Mouse (Mus musculus) lung, adult 18-20 months (tissue): ENCODE results near the gene Abat.
"Not testable (repeated sequence)": the region's sequence is repeated elsewhere in the genome, so short reads cannot be mapped to it uniquely, and the experiment has no call there.

Experiments
- DNase-seq, 2 experiments: peaks; one replicate each; pipeline ENCODE4 v3.0.0; 2022; ENCODE audit warnings: mixed read lengths in 2 of 2

Abat gene

DNA sequence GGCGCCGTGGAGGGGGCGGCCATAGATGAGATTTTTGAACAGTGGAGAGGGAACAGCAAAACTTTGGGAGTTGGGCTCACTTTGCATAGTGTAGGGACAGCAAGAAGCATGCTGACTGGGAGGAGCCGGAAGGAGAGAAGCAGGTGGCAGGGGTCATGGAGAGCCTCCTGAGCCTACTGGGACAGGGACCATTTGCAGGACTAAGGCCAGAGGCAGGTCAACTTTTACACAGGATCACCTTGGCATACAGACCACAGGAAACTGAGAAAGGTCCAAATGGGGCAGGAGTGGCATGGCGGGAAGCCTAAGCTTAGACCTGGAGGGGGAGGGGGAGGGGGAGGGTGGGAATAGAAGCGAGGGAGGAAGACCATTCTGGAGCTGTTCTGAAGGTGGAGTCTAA is 20.2 kb downstream of the Abat start:
- DNase-seq, result no peak

DNA sequence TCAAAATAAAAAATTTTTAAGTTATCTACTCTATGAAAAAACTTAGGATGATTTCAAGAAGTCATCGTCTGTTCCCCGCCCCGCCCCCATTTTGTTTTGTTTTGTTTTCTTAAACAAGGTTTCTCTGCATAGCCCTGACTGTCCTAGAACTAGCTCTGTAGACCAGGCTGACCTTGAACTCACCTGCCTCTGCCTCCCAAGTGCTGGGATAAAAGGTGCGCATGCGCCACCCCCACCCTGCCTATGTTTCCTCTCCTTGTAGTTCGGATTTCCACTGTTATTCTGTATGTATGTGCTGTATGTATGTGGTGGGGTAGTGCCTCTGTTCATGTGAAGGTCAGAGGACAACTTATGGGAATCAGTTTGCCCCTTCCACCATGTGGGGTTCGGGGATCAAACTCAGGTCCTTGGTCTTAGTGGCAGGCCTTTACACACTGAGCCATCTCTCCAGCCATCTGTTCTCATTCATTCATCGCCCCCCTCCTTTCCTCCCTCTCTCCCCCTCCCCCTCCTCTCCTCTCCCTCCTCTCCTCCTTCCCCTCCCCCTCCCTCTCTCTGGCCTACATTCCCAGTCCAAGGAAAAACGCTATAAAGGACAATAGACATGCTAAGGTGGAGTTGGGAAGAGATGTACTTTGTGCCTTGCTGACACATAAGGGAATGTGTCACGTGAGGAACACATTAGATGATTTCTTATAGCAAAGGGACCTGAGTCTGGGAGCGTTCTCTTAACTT is 21.4 kb downstream of the Abat start:
- DNase-seq, result no peak

DNA sequence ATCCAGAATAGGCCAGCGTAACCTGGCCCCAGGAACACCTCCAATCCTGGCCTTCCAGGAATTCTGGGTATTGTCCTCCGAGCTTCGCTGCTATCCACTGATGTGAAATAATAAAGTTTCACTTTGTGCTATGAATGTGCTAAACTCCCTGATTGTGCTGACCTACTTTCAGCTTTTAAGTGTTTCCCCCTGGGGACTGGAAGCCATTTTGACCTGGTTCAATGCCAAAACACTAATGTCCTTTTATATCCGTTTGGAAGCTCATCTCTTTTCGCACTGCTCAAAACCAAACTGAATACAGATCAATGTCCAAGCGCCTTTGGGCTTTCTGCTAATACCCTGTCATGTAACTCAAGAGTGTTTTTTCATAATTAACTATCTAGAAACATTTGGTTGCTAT is 22.2 kb downstream of the Abat start:
- no peak for DNase-seq

DNA sequence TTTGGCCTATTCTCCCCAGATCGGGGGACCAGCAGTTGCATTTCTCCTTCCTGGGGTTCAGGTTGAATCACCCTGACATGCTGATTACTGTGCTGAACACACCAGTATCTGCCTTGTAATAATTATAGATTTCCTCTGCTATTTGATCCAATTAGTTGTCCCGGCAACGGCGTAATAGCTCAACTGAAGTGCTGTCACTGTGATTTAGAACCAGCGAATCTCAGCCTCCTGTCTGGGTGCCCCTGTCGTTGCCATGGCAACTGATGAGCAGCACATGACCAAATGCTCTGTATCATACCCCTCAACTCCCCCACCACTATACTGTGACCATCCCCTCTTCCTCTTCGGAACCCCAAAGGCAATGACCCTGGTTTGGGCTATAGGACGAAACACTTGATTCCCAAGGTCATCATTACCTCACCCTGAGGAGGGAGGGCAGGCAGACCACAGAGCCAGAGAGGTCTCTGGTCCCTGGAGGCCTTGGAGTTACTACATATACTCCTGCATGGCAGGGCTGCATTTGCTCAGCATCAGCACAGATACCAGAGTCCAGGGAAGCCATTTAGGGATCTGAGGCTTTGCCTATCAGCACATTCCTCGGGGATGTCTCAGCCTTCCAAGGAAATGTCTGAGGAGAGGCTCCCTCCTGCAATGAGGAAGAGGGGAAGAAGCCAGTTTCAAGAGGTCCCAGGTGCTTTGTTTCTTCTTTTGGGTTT is 26.1 kb downstream of the Abat start:
- DNase-seq, result no peak

DNA sequence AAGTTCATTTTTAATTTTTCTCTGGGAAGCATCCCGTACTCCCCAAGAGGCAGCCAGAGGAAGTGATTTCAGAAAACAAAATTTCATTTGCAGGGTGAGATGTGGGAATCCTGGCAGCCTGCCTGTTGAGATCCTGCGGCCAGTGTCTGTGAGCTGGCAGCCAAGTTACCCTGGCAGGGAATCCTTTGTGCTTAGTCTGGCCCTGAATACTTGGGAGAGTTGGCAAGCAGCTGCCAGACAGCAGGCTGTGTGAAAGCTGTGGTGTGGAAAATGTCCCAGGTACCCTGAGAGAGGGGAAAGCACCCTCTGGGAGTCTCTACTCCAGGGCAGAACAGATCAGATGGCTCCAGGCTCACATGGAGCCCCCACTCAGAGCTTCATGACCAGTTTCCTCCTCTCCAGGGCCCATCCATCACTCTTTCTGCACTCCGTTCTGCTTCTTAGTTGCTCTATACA is 27.7 kb downstream of the Abat start:
- peak; percentile 23 to 51 for DNase-seq

DNA sequence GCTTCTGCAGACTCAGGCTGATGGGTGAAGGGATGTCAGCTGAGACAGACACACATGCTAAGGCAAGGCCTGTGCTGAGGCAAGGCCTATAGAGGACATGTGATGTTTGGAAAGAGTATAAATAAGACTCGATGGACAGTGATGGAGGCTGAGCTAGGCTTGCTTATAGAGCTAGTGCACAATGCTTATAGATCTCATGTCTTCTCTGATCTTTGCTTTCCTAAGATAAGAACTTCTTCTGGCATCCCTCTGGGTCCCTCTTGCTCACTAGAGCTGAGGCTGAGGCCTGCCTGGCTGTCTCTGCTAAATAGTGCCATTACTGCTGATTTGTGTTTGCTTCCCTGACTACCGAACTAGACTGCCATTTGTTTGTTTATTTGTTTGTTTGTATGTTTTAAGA is 34.6 kb downstream of the Abat start:
- DNase-seq, result no peak

DNA sequence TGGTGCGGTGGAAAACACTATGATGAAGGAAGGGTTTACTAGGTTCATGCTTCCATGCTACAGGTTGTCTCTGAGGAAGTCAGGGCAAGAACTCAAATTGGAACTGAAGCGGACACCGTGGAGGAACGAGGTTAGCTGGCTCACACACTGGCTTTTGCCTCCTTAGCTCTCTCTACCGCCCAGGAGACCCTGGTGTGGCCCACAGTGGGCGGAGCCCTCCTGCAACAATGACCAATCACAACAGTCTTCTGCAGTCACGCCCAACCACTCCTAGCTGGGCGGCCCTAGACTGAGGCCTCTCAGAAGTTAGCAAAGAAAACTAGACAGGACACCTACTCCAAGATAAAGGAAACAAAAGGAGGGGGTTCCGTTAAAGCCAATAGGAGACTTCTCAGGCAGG is 36.3 kb downstream of the Abat start:
- DNase-seq, result no peak

DNA sequence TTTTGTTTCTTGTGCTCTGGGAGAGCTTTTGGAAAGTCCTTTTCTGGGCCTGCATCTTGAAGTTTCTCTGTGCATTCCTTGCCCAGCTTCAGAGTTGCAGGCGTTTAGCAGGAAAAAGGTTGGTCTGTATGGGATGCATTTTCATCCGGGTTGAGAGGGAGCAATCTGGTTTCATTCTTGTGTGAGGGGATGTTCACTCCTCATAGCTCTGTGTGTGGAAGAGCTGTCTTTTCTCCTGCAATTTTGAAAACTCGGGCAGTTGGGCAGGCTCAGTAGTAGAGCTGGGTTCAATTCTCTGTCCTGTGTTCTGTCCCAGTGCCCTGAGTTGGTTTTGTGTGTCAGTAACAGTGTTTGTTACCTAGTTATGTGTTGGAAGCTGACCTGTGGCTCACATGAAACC is 41.1 kb downstream of the Abat start:
- no peak for DNase-seq

DNA sequence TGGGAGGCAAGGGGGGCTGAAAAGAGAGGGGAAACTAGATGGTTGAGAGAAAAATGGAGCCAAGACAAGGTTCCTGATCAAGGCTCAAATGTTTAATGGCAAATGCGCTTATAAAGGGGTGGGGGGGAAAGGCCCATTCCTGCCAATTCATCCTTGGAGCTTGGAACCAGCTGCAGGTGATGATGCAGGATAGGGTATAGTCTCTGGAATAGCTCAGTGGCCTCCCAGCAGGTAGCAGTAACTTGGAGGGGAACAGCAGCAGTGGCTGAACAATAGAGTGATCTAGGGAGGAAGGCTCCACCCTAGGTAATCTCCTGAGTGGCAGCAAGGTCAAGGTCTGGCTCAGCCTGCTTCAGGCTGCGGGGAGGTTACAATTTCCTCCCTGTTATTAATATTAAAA is 41.5 kb downstream of the Abat start:
- DNase-seq, result not testable (repeated sequence)

DNA sequence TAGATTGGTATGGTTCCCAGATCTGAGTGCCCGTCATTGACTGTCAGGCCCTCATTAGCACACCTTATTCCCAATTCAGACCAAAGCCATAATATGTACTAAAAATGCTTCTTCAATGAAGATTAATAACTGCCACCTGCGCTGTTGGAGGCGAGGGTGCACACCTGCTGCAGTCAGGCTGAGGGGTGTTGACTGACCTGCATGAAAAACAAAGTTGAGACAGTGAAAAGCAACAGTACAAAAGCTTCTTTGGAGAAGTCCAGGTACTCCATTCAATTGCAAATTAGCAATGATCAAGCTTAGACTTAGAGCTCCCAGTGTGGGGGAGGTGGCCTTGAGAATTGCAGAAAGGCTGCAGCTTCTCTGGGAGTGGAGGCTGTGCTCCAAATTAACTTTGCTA is 42.1 kb downstream of the Abat start:
- DNase-seq, result not testable (repeated sequence)

DNA sequence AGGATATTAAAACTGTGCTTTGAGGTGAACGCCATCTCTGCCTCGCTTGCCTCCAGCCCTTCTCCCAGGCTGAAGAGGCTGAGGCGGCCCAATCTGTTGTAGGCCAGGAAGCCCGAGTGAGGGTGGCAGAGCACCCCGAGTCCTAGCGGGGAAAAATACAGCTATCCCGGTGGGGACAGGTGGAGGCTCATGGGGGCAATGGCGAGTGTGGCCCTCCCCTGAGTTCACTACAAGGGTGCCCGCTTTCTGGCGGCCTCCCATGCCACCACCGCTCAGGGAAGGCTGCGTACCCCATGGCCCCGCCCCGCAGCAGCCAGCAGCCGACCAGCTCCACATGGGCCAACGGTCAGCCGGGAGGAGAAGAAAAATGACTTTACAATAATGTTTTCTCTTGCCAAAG is 46.9 kb downstream of the Abat start:
- DNase-seq, result no peak

DNA sequence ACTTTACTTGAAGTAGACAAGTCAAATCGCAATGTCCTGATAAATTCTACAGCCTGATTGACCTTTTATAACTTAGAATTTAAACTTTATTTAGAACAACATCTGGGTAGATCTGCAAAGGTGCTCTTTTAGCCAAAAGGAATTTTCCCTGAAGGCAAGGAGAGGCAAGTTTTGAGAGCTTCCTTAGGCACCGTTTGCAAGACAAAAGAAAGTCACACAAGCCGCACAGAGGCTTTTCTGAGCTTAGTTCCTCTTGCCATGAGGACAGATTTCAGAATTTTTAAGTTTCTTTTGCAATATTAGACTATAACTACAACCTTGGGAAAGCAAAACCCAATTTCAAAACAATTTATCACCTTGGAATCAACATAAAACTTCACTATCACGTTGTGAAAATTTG is 47.9 kb downstream of the Abat start:
- not testable (repeated sequence) for DNase-seq

DNA sequence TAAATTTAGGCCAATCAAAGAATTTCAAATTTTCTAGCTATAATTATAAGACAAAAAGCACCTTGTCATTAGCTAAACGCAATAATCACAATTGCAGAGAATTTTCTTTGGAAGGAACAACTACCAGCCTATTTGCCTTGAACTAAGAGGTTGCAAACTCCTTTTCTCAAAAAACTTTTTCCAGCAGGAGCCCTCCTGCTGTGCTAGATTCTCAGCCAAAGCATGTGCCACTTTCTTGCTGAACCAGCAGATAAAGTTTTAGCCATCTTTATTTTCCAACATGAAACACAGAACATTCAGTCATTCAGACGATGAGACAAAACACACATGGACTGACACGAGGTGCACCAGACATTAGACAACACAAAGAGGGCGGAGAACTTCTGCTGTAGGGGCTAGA is 48.6 kb downstream of the Abat start:
- not testable (repeated sequence) for DNase-seq

DNA sequence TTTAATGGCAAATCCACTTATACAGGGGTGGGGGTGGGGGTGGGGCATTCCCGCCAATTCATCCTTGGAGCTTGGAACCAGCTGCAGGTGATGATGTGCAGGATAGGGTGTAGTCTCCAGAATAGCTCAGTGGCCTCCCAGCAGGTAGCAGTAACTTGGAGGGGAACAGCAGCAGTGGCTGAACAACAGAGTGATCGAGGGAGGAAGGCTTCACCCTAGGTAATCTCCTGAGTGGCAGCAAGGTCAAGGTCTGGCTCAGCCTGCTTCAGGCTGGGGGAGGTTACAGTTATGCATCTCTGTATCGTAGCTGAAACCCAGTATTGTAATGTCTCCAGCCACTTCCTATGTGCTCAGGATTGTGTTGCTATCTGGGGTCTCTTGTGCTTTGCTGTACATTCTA is 49.6 kb downstream of the Abat start:
- DNase-seq, result not testable (repeated sequence)

DNA sequence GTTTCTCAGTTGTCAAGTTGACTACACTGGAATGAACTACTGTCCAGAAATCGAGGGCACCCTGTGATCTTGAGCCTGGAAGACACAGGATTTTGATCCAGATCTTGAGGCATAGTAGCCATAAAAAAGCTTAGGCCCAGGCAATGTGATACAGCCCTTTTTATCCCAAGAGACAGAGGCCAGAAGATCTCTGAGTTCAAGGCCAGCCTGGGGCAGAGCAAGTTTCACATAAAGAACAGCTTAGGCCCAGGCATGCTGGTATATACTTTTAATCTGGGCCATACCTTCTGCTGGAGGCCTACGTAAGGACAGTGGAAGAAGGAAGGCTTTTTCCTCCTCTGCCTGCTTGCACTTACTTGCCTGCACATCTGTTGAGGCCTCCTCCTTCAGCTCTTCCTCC is 51.6 kb downstream of the Abat start:
- DNase-seq, result no peak

DNA sequence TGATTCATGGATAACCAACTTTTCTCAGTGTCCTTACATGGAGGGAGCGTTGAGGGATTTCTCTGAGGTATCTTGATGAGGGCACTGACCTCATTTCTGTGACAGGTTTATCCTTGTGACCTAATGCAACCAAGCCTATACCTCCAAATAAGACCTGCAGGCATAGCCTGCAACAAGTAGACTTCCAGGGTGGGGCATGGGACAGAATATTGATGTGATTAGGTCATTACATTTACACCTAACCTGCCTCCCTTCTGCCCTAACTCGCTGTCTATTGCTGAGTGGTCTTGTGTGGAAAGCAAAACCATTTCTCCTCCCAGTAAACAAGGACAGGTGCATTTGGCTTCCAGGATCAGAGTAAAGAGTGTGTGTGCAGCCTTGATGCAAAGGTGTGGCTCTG is 52.3 kb downstream of the Abat start:
- DNase-seq, result no peak

DNA sequence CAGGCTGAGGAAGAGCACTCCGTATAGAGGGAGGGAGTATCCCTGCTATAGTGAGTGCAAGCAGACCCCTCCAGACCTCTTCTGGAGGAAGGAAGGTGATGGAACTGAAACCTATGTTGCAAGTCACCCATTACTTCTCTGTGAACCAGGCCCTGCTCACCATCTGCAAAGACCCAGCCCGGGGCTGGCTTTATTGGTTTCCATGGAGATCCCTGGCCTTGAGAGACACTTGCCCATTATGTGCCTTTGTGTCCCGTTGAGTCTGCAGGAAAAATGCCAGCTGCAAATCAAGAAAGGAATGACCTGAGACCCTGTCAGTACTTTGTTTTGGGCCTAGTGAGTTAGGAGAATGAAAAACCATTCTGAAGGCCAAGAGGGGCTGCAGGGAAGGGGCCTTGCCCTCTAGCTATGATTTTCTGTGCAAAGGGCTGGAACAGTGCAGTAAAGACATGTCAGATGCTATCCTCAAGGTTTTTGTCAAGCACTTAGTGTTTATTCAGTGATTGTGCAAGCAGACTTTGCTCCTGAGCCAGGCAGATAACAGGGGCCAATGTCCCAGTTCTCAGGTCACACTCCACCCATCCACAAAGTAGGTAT is 53.0 kb downstream of the Abat start:
- peak in 1 of 2 experiments; percentile 15 for DNase-seq

DNA sequence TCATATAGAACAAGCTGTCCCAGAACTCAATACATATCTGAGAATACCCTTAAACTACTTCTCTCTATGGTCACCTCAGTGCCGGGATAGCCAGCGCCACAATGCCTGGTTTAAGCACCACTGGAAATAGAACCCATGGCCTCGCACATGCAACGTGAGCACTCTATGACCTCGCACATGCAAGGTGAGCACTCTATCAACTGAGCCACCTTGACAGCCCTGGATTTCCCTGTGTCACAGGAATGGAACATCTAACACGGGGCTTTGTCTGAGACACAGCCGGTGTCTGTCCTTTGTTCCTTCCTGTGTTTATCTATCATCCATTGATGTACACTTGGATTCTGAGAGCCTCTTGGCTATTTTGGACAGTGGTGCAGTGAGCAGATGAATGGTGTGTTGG is 55.7 kb downstream of the Abat start:
- DNase-seq, result no peak

DNA sequence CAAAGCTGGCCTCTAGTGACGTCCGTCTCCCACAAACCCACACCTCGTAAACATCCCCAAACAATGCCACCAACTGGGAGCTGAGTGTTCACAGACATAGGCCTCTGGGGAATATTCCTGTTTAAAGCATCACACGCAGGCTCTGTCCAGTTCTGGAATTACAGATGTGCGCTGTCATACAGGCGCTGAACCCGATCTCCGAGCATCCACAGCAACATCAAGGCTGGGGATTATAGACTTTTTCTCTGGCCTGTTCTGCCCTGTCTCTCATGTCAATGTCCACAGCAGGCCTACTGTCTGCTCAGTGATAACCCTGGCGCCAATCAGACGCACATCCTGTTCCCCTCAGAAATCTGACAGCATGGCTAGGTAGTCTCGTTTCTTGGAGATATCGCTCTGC is 57.1 kb downstream of the Abat start:
- no peak for DNase-seq

DNA sequence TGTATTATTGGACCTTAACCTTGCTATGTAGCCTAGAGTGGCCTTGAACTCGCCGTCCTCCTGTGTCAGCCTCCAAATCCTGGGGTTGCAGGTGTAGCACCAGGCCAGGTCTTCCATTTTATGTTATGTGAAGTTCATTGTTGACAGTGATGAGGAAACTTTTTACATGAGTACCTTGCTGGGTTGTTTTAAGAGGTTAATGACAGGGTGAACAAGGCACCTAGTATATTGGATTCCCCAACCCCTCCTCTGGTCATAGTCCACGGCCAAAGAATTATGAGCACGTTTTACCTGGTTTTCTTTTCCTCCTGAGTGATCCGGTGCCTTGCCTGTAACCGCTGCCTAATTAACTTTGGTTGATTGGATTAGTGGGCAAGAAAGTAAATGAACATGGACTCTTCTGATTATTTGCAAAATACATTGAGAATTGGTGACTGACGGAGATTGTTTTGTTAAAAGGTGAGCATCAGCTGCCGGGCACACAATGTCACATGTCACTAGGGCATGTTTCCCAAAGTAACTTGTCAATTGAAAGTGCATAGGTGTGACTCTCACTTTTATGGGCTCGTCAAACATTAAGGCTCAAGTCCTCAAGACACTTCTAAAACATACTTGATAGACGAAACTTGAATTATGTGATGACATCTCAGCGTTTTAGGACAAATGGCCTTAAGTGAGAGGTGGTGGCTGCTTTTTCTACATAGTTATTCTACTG is 57.8 kb downstream of the Abat start:
- DNase-seq, result no peak

DNA sequence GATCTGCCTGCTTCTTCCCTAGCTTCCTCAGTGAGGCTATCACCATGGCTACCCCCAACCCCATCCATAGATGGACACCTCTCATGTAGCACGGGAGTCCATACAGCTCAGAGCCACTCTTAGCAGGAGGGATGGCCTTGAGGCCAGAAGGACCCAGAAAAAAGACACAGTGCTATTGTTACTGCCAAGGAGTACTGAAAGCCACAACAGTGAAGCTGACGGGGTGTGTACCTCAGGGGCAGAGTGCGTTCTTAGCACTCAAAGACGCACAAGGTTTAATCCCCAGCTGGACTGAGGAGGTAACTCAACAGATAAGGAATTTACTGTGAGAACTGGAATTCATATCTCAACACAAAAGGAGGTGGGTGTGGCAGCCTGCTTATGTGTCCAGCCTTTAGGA is 59.8 kb downstream of the Abat start:
- DNase-seq, result no peak

DNA sequence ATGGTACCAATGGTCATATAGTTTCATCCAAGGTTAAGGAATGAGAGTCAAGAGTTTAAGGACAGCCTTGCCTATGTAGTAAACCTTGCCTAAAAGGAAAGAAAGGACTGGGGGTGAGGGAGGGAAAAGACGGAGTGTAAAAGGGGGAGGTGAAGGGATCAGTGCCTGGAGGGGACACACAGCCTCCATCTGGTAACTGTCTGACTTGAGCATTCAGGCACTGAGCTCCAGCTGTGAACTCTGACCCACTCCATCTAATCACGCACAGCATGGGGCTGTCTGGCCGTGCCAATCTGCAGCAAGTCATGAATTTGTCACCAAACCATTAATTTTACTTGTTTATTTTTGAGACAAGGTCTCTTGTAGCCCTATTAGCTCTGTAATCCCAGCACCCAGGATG is 60.5 kb downstream of the Abat start:
- no peak for DNase-seq

DNA sequence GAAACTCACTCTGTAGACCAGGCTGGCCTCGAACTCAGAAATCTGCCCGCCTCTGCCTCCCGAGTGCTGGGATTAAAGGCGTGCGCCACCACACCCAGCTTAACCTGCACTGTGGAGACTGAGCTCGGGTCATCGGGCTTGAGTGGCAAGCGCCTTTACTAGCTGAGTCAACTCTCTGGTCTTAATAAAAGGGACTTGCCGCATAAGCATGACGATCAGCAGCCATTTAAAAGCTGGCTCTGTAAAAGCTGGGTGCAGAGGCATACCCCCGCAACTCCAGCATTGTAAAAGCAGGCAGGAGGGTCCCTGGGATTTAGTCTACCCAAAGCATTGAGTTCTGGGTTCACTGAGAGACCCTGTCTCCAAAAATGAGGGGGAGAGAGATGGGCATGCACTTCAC is 61.1 kb downstream of the Abat start:
- no peak for DNase-seq

DNA sequence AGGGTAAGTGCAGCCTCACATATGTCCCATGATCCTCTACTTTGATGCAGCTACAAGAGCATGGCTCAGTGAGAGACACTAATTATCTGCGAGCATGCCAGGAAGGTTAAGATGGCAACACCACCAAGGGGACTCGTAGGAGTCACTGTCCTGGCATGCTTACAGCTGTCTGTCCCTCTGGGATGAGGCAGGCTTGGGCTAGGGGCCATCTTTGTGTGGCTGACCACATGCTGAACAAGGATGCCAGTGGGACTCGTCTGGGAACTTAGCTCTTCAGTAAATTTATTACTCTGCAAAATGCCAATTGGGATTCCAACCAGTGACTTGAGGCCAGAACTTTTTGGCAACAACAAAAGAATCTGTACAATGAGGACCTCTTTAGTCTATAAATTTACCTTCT is 62.9 kb downstream of the Abat start:
- no peak for DNase-seq
